11 mouse cellular contexts compared by ENCODE assay signal in the genomic region with DNA sequence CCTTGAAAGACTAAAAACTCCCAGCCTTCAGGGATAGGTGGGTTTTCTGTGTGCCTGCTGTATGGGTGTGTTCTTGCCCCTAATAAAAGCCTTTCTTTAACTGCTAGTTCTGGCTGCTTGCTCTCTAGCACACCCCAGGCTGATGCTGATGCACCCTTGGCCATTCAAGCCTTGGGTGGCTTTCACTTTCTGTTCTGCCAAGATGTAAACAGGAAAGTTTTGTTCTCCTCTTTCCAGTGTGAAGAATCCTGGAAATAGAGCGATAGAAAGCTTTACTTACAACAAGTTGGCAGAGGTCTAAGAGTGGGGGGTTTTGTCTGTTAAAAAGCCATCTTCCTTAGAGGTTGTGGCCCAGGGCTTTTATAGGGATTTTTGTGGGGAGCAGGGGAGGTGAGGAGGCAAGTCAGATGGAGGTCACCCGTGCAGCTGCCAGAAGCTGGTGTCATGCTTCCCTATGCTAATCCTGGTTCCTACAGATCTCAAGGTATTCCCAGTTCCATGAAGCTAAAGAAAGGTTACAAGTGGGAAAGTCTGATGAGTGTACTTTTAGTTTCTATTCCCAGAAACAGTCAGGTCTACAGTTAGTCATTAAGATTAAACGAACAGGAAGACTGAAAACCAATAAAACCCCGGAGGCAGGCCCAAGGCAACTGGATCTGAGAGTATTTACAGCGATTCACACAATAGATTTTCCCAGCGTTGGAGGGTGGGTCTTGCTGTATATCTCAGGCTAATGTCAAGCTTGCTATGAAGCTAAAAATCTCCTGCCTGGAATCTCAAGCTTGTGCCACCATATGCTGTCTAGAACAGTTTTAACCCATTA. TPM values are rescaled to one million over a fixed set of nuclear protein-coding genes. Genes with fewer than 3 reads are reported as not detected.
DNase-seq lines count a peak whose midpoint lies in the region; ATAC-seq and TF ChIP-seq lines count a peak whose summit lies in the region.
"Had no signal": no experiment of that assay in that cellular context is flagged by ENCODE, and none has a peak within 500 bp of the region (broad histone marks: within the 10 kb centered on the region; RNA-seq: fewer than 3 reads in every experiment).

No protein-coding gene starts in this region.

- peak; percentile 54; the same call in 1 of the 2 replicates for ATAC-seq in intestine, postnatal 0 days
- peak; percentile 75 for ATAC-seq in neutrophil, adult 5-6 weeks (ENCODE audit: extremely low read depth, insufficient number of reproducible peaks, low FRiP score, poor library complexity, severe bottlenecking)
- ATAC-seq: forebrain, embryonic 13.5 days had no signal

- 49% methylated on average over 6 of the region's 6 CpGs for WGBS in intestine, postnatal 0 days

- H3K4me2 ChIP-seq in intestine, postnatal 0 days (replicated peaks; ENCODE audit: low read depth) = peak overlapping the region; percentile 47
- H3K4me2 ChIP-seq: forebrain, embryonic 13.5 days; hindbrain, embryonic 15.5 days had no signal

- H3K36me3 ChIP-seq in intestine, postnatal 0 days (ENCODE audit: control insufficient read depth, insufficient read depth) = no peaks in the 10 kb centered on the region
- H3K36me3 ChIP-seq: hindbrain, embryonic 15.5 days had no signal

- 0 out of 2 replicates have a peak overlapping the region, but pooled peaks have one; percentile 1 for H3K9ac ChIP-seq in intestine, postnatal 0 days (ENCODE audit: low read depth, low read length)
- H3K9ac ChIP-seq: forebrain, embryonic 13.5 days; hindbrain, embryonic 15.5 days had no signal

- no peak overlapping the region for H3K4me3 ChIP-seq in intestine, postnatal 0 days (ENCODE audit: low read depth, low read length)
- H3K4me3 ChIP-seq: forebrain, embryonic 13.5 days; hindbrain, embryonic 15.5 days had no signal

- no peaks in the 10 kb centered on the region for H3K27me3 ChIP-seq in intestine, postnatal 0 days (replicated peaks; ENCODE audit: control insufficient read depth, insufficient read depth, low read length)
- H3K27me3 ChIP-seq: forebrain, embryonic 13.5 days; hindbrain, embryonic 15.5 days had no signal

- no peaks in the 10 kb centered on the region for H3K9me3 ChIP-seq in intestine, postnatal 0 days (ENCODE audit: control insufficient read depth)
- H3K9me3 ChIP-seq: forebrain, embryonic 13.5 days; hindbrain, embryonic 15.5 days had no signal

- TF ChIP-seq CTCF in intestine, postnatal 0 days (IDR thresholded peaks at IDR 0.05; ENCODE audit: low read depth) = no peak

- H3K27ac ChIP-seq in intestine, postnatal 0 days (ENCODE audit: low read depth, low read length) = peak overlapping the region; percentile 65
- H3K27ac ChIP-seq: forebrain, embryonic 13.5 days; hindbrain, embryonic 15.5 days had no signal

- DNase-seq in B cell, adult 2 months = peak; percentile 45 to 51
- DNase-seq in CD8-positive naive resting alpha-beta T cell, adult 2 months (ENCODE audit: low read depth in 2 of 2, low spot score in 2 of 2) = peak; percentile 21 to 36
- DNase-seq in embryo, embryonic 9.5 days (ENCODE audit: extremely low spot score) = no peak
- no peak for DNase-seq in layer of hippocampus, postnatal 36 days
- DNase-seq in adrenal gland, postnatal 10 days = no peak
- DNase-seq: cerebellum, postnatal 14 days; right cerebral cortex, postnatal 25 days had no signal

- no peaks in the 10 kb centered on the region; the same call in 1 of the 2 replicates for H3K4me1 ChIP-seq in intestine, postnatal 0 days (replicated peaks; ENCODE audit: control insufficient read depth, insufficient read depth, low read length)
- H3K4me1 ChIP-seq: forebrain, embryonic 13.5 days; hindbrain, embryonic 15.5 days had no signal

RNA-seq across cellular contexts. Expression of gene Parp9, which starts 19.3 kb away (rescaled TPM):
- 29.2 and 29.9 TPM in 2 replicates for polyA plus RNA-seq in intestine, postnatal 0 days (2015; fragmentation: Nextera tagmentation; extraction: Ambion mirVana)
- total RNA-seq in neutrophil, adult 5-6 weeks (2017) = 99.3 and 100 TPM in 2 replicates
- total RNA-seq in layer of hippocampus, postnatal 36 days (2021) = 1 to 10 TPM; 3.2 to 3.3 TPM
- 10 to 100 TPM; 12.5 to 16.4 TPM for total RNA-seq in adrenal gland, postnatal 10 days (2021)

RNA-seq across cellular contexts. Expression of gene Dtx3l, which starts 20.0 kb away (rescaled TPM):
- 10.6 and 11.8 TPM in 2 replicates for polyA plus RNA-seq in intestine, postnatal 0 days (2015; fragmentation: Nextera tagmentation; extraction: Ambion mirVana)
- 45.9 and 56.1 TPM in 2 replicates for total RNA-seq in neutrophil, adult 5-6 weeks (2017)
- total RNA-seq in layer of hippocampus, postnatal 36 days (2021) = 1 to 10 TPM; 4.3 to 4.4 TPM
- 10 to 100 TPM in 1 of 2 experiments, 1 to 10 TPM in 1; 8.7 to 10.1 TPM for total RNA-seq in adrenal gland, postnatal 10 days (2021)

RNA-seq across cellular contexts. Expression of gene Parp14, which starts 47.6 kb away (rescaled TPM):
- 7.1 and 9.7 TPM in 2 replicates for polyA plus RNA-seq in intestine, postnatal 0 days (2015; fragmentation: Nextera tagmentation; extraction: Ambion mirVana)
- 87.9 and 94.6 TPM in 2 replicates for total RNA-seq in neutrophil, adult 5-6 weeks (2017)
- 1 to 10 TPM; 1.3 to 1.9 TPM for total RNA-seq in layer of hippocampus, postnatal 36 days (2021)
- total RNA-seq in adrenal gland, postnatal 10 days (2021) = 10 to 100 TPM in 1 of 2 experiments, 1 to 10 TPM in 1; 7.2 to 12.1 TPM

RNA-seq across cellular contexts. Expression of gene Kpna1, which starts 59.6 kb away (rescaled TPM):
- 17.6 and 22.2 TPM in 2 replicates for polyA plus RNA-seq in intestine, postnatal 0 days (2015; fragmentation: Nextera tagmentation; extraction: Ambion mirVana)
- 49.1 and 50.2 TPM in 2 replicates for total RNA-seq in neutrophil, adult 5-6 weeks (2017)
- 100 to 1,000 TPM; 134 to 153 TPM for total RNA-seq in layer of hippocampus, postnatal 36 days (2021)
- 10 to 100 TPM; 50.6 to 55.9 TPM for total RNA-seq in adrenal gland, postnatal 10 days (2021)

Comparison
In these comparisons a context has a peak if more than half of its experiments do, and no peak if none do; other contexts are left out.
1. DNase-seq: peak in B cell, adult 2 months (2 of 2) and CD8-positive naive resting alpha-beta T cell, adult 2 months (2 of 2); none in embryo, embryonic 9.5 days (single experiment), layer of hippocampus, postnatal 36 days (0 of 2) and adrenal gland, postnatal 10 days (single experiment).